Mouse (Mus musculus) limb, embryonic 14.5 days (tissue): ENCODE results near the gene Mlst8. TPM values are rescaled to one million over a fixed set of nuclear protein-coding genes. Genes with fewer than 3 reads are reported as not detected.

Experiments
- ATAC-seq: fragments of 200-750 bp; cut with Nextera tagmentation; 2 replicates; pipeline ENCODE4 v1.8.0; 2017; ENCODE audit warnings: low read depth, moderate number of reproducible peaks, moderate TSS enrichment; ENCODE audit not compliant: low FRiP score
- DNase-seq: peaks from one replicate; pipeline ENCODE4 v3.0.0-alpha.2; 2015; ENCODE audit warnings: low spot score
- H3K27ac ChIP-seq: fragments of 300-500 bp; sonication (generic); replicated peaks from 2 replicates; pipeline ENCODE4 v1.5.1; 2014; ENCODE audit warnings: low read depth, mild to moderate bottlenecking, low read length, moderate library complexity, mixed read lengths
- H3K27me3 ChIP-seq: fragments of 300-500 bp; sonication (generic); 2 replicates; pipeline ENCODE4 v1.6.1; 2014; ENCODE audit warnings: low read length, mixed read lengths; ENCODE audit not compliant: control insufficient read depth, insufficient read depth
- H3K36me3 ChIP-seq: fragments of 300-500 bp; sonication (generic); 2 replicates; pipeline ENCODE4 v1.6.1; 2014; ENCODE audit warnings: mild to moderate bottlenecking, low read length, moderate library complexity, mixed read lengths; ENCODE audit not compliant: control insufficient read depth, insufficient read depth
- H3K4me1 ChIP-seq: fragments of 300-500 bp; sonication (generic); 2 replicates; pipeline ENCODE4 v1.6.1; 2014; ENCODE audit warnings: antibody characterized with exemption, low read length, mixed read lengths; ENCODE audit not compliant: control insufficient read depth, insufficient read depth
- H3K4me2 ChIP-seq: fragments of 300-500 bp; sonication (generic); replicated peaks from 2 replicates; pipeline ENCODE4 v1.6.1; 2014; ENCODE audit warnings: low read depth, mild to moderate bottlenecking, low read length, moderate library complexity; ENCODE audit not compliant: severe bottlenecking
- H3K4me3 ChIP-seq: fragments of 300-500 bp; sonication (generic); replicated peaks from 2 replicates; pipeline ENCODE4 v1.5.1; 2014; ENCODE audit warnings: low read length
- H3K9ac ChIP-seq: fragments of 300-500 bp; sonication (generic); 2 replicates; pipeline ENCODE4 v1.6.1; 2014; ENCODE audit warnings: mild to moderate bottlenecking, low read depth, low read length, moderate library complexity; ENCODE audit not compliant: severe bottlenecking
- H3K9me3 ChIP-seq: fragments of 300-500 bp; sonication (generic); 2 replicates; pipeline ENCODE4 v1.6.1; 2016; ENCODE audit warnings: low read length; ENCODE audit not compliant: control insufficient read depth
- POLR2A ChIP-seq: fragments of 200-500 bp; IDR thresholded peaks from 2 replicates; pipeline ENCODE4 v1.8.0; 2012; ENCODE audit warnings: inconsistent platforms, mild to moderate bottlenecking, moderate library complexity, borderline replicate concordance; ENCODE audit not compliant: insufficient read depth, insufficient read length; ENCODE audit errors: extremely low read depth
- WGBS: fragments of 180-500 bp; shearing (Covaris S2); extraction: QIAGEN DNeasy Blood & Tissue Kit; methylation state at CpG from one replicate; pipeline ENCODE4 v1.1.7; 2014; 5-methylcytosine and 5-hydroxymethylcytosine counted together
- polyA plus RNA-seq, 2 experiments: library from polyadenylated mRNA; depleted of rRNA in 1 of 2; stranded (reverse) in 1 of 2; unstranded in 1 of 2; fragments of >200 nt; fragmentation: Nextera tagmentation in 1 of 2; extraction: Ambion mirVana in 1 of 2; gene quantifications; 2 replicates each; pipeline versions ENCODE4 v1.2.1 to v1.2.3; 2012 to 2014

The Mlst8 gene
- polyA plus RNA-seq, 2 experiments: 27.8 to 46.3 TPM

GRCm38 (mm10) chr17:24424489-24424888, 54.4 kb downstream of the Mlst8 start:
- DNase-seq (no peak), ATAC-seq (no peak)
- H3K4me1 ChIP-seq: peaks cover 8% of the 10 kb centered on the region
- no peak overlapping the region for H3K9ac ChIP-seq
- no peak overlapping the region for H3K4me2 ChIP-seq
- 89% methylated on average over 5 of the region's 5 CpGs for WGBS
- no peak overlapping the region for H3K4me3 ChIP-seq
- TF ChIP-seq POLR2A: no peak
- no peak overlapping the region for H3K27ac ChIP-seq
- no peaks in the 10 kb centered on the region for H3K9me3 ChIP-seq
- no peaks in the 10 kb centered on the region for H3K27me3 ChIP-seq
- peaks cover 60% of the 10 kb centered on the region for H3K36me3 ChIP-seq

Other genes starting within 250 kb of the Mlst8 start
- 35.4 and 36.6 TPM in 2 replicates for gene Ccnf, start 227.6 kb downstream of the Mlst8 start, polyA plus RNA-seq (2012; rRNA removed)
- 41.8 and 49.9 TPM in 2 replicates for gene Ccnf, start 227.6 kb downstream of the Mlst8 start, polyA plus RNA-seq (2014; fragmentation: Nextera tagmentation; extraction: Ambion mirVana)
- gene Abca17, start 128.0 kb downstream of the Mlst8 start, polyA plus RNA-seq (2012; rRNA removed): 0.05 and 0.12 TPM in 2 replicates
- 0.14 TPM in 1 of 2 replicates, not detected in the other for gene Abca17, start 128.0 kb downstream of the Mlst8 start, polyA plus RNA-seq (2014; fragmentation: Nextera tagmentation; extraction: Ambion mirVana)
- gene Abca3, start 127.1 kb downstream of the Mlst8 start, polyA plus RNA-seq (2012; rRNA removed): 12.4 and 15.5 TPM in 2 replicates
- 9.0 and 10.6 TPM in 2 replicates for gene Abca3, start 127.1 kb downstream of the Mlst8 start, polyA plus RNA-seq (2014; fragmentation: Nextera tagmentation; extraction: Ambion mirVana)
- 333 and 363 TPM in 2 replicates for gene Rnps1, start 64.5 kb downstream of the Mlst8 start, polyA plus RNA-seq (2012; rRNA removed)
- 236 and 254 TPM in 2 replicates for gene Rnps1, start 64.5 kb downstream of the Mlst8 start, polyA plus RNA-seq (2014; fragmentation: Nextera tagmentation; extraction: Ambion mirVana)
- 48.5 and 51.0 TPM in 2 replicates for gene Eci1, start 52.4 kb downstream of the Mlst8 start, polyA plus RNA-seq (2012; rRNA removed)
- 51.7 and 64.3 TPM in 2 replicates for gene Eci1, start 52.4 kb downstream of the Mlst8 start, polyA plus RNA-seq (2014; fragmentation: Nextera tagmentation; extraction: Ambion mirVana)
- 18.0 and 20.7 TPM in 2 replicates for gene Dnase1l2, start 36.0 kb downstream of the Mlst8 start, polyA plus RNA-seq (2012; rRNA removed)
- 3.3 and 3.5 TPM in 2 replicates for gene Dnase1l2, start 36.0 kb downstream of the Mlst8 start, polyA plus RNA-seq (2014; fragmentation: Nextera tagmentation; extraction: Ambion mirVana)
- 80.6 and 95.0 TPM in 2 replicates for gene E4f1, start 8.8 kb downstream of the Mlst8 start, polyA plus RNA-seq (2012; rRNA removed)
- gene E4f1, start 8.8 kb downstream of the Mlst8 start, polyA plus RNA-seq (2014; fragmentation: Nextera tagmentation; extraction: Ambion mirVana): 16.6 and 19.3 TPM in 2 replicates
- 37.6 and 49.6 TPM in 2 replicates for gene Pgp, start 8.7 kb downstream of the Mlst8 start, polyA plus RNA-seq (2012; rRNA removed)
- 52.9 TPM in 2 replicates for gene Pgp, start 8.7 kb downstream of the Mlst8 start, polyA plus RNA-seq (2014; fragmentation: Nextera tagmentation; extraction: Ambion mirVana)
- 0.86 and 0.89 TPM in 2 replicates for gene Bricd5, start 5.2 kb downstream of the Mlst8 start, polyA plus RNA-seq (2012; rRNA removed)
- not detected in 2 replicates for gene Bricd5, start 5.2 kb downstream of the Mlst8 start, polyA plus RNA-seq (2014; fragmentation: Nextera tagmentation; extraction: Ambion mirVana)
- gene Caskin1, start 9.5 kb upstream of the Mlst8 start, polyA plus RNA-seq (2012; rRNA removed): 18.1 and 23.1 TPM in 2 replicates
- gene Caskin1, start 9.5 kb upstream of the Mlst8 start, polyA plus RNA-seq (2014; fragmentation: Nextera tagmentation; extraction: Ambion mirVana): 3.1 and 4.3 TPM in 2 replicates
- 308 and 376 TPM in 2 replicates for gene Traf7, start 48.9 kb upstream of the Mlst8 start, polyA plus RNA-seq (2012; rRNA removed)
- 81.3 and 91.0 TPM in 2 replicates for gene Traf7, start 48.9 kb upstream of the Mlst8 start, polyA plus RNA-seq (2014; fragmentation: Nextera tagmentation; extraction: Ambion mirVana)
- 2.0 and 3.0 TPM in 2 replicates for gene Rab26, start 55.1 kb upstream of the Mlst8 start, polyA plus RNA-seq (2012; rRNA removed)
- 4.1 and 6.1 TPM in 2 replicates for gene Rab26, start 55.1 kb upstream of the Mlst8 start, polyA plus RNA-seq (2014; fragmentation: Nextera tagmentation; extraction: Ambion mirVana)
- 73.6 and 106 TPM in 2 replicates for gene Pkd1, start 70.8 kb upstream of the Mlst8 start, polyA plus RNA-seq (2012; rRNA removed)
- gene Pkd1, start 70.8 kb upstream of the Mlst8 start, polyA plus RNA-seq (2014; fragmentation: Nextera tagmentation; extraction: Ambion mirVana): 49.1 and 50.5 TPM in 2 replicates
- gene Tsc2, start 153.6 kb upstream of the Mlst8 start, polyA plus RNA-seq (2012; rRNA removed): 162 and 199 TPM in 2 replicates
- gene Tsc2, start 153.6 kb upstream of the Mlst8 start, polyA plus RNA-seq (2014; fragmentation: Nextera tagmentation; extraction: Ambion mirVana): 62.9 and 70.6 TPM in 2 replicates
- gene Nthl1, start 153.6 kb upstream of the Mlst8 start, polyA plus RNA-seq (2012; rRNA removed): 28.5 and 30.0 TPM in 2 replicates
- gene Nthl1, start 153.6 kb upstream of the Mlst8 start, polyA plus RNA-seq (2014; fragmentation: Nextera tagmentation; extraction: Ambion mirVana): 17.8 and 21.5 TPM in 2 replicates
- 56.2 and 65.0 TPM in 2 replicates for gene Slc9a3r2, start 171.2 kb upstream of the Mlst8 start, polyA plus RNA-seq (2012; rRNA removed)
- 60.1 and 71.5 TPM in 2 replicates for gene Slc9a3r2, start 171.2 kb upstream of the Mlst8 start, polyA plus RNA-seq (2014; fragmentation: Nextera tagmentation; extraction: Ambion mirVana)
- gene Npw, start 179.4 kb upstream of the Mlst8 start, polyA plus RNA-seq (2012; rRNA removed): 0.47 and 0.58 TPM in 2 replicates
- gene Npw, start 179.4 kb upstream of the Mlst8 start, polyA plus RNA-seq (2014; fragmentation: Nextera tagmentation; extraction: Ambion mirVana): 0.33 and 0.41 TPM in 2 replicates
- 91.4 and 112 TPM in 2 replicates for gene Zfp598, start 190.6 kb upstream of the Mlst8 start, polyA plus RNA-seq (2012; rRNA removed)
- gene Zfp598, start 190.6 kb upstream of the Mlst8 start, polyA plus RNA-seq (2014; fragmentation: Nextera tagmentation; extraction: Ambion mirVana): 29.9 and 31.8 TPM in 2 replicates
- 2.6 and 3.0 TPM in 2 replicates for gene Syngr3, start 210.9 kb upstream of the Mlst8 start, polyA plus RNA-seq (2012; rRNA removed)
- 3.1 and 4.9 TPM in 2 replicates for gene Syngr3, start 210.9 kb upstream of the Mlst8 start, polyA plus RNA-seq (2014; fragmentation: Nextera tagmentation; extraction: Ambion mirVana)
- gene Gfer, start 217.1 kb upstream of the Mlst8 start, polyA plus RNA-seq (2012; rRNA removed): 27.3 and 34.2 TPM in 2 replicates
- 38.6 and 39.5 TPM in 2 replicates for gene Gfer, start 217.1 kb upstream of the Mlst8 start, polyA plus RNA-seq (2014; fragmentation: Nextera tagmentation; extraction: Ambion mirVana)
- gene Noxo1, start 217.2 kb upstream of the Mlst8 start, polyA plus RNA-seq (2012; rRNA removed): 9.2 and 11.9 TPM in 2 replicates
- gene Noxo1, start 217.2 kb upstream of the Mlst8 start, polyA plus RNA-seq (2014; fragmentation: Nextera tagmentation; extraction: Ambion mirVana): 3.8 and 4.5 TPM in 2 replicates
- 62.1 and 72.1 TPM in 2 replicates for gene Tbl3, start 228.6 kb upstream of the Mlst8 start, polyA plus RNA-seq (2012; rRNA removed)
- 62.8 and 73.9 TPM in 2 replicates for gene Tbl3, start 228.6 kb upstream of the Mlst8 start, polyA plus RNA-seq (2014; fragmentation: Nextera tagmentation; extraction: Ambion mirVana)
- gene Rnf151, start 239.0 kb upstream of the Mlst8 start, polyA plus RNA-seq (2012; rRNA removed): 0.85 and 0.98 TPM in 2 replicates
- gene Rnf151, start 239.0 kb upstream of the Mlst8 start, polyA plus RNA-seq (2014; fragmentation: Nextera tagmentation; extraction: Ambion mirVana): 0.19 and 0.40 TPM in 2 replicates
- 2,709 and 3,185 TPM in 2 replicates for gene Rps2, start 239.0 kb upstream of the Mlst8 start, polyA plus RNA-seq (2012; rRNA removed)
- 1,651 and 1,722 TPM in 2 replicates for gene Rps2, start 239.0 kb upstream of the Mlst8 start, polyA plus RNA-seq (2014; fragmentation: Nextera tagmentation; extraction: Ambion mirVana)
- 178 and 192 TPM in 2 replicates for gene Ndufb10, start 245.4 kb upstream of the Mlst8 start, polyA plus RNA-seq (2012; rRNA removed)
- 235 and 237 TPM in 2 replicates for gene Ndufb10, start 245.4 kb upstream of the Mlst8 start, polyA plus RNA-seq (2014; fragmentation: Nextera tagmentation; extraction: Ambion mirVana)
- not detected in 2 replicates for gene Rpl3l, start 248.7 kb upstream of the Mlst8 start, polyA plus RNA-seq (2012; rRNA removed)
- 0.19 TPM in 1 of 2 replicates, not detected in the other for gene Rpl3l, start 248.7 kb upstream of the Mlst8 start, polyA plus RNA-seq (2014; fragmentation: Nextera tagmentation; extraction: Ambion mirVana)